Mouse (Mus musculus): Measurements from ENCODE around the gene Aldh3a1.

The Aldh3a1 gene

DNA sequence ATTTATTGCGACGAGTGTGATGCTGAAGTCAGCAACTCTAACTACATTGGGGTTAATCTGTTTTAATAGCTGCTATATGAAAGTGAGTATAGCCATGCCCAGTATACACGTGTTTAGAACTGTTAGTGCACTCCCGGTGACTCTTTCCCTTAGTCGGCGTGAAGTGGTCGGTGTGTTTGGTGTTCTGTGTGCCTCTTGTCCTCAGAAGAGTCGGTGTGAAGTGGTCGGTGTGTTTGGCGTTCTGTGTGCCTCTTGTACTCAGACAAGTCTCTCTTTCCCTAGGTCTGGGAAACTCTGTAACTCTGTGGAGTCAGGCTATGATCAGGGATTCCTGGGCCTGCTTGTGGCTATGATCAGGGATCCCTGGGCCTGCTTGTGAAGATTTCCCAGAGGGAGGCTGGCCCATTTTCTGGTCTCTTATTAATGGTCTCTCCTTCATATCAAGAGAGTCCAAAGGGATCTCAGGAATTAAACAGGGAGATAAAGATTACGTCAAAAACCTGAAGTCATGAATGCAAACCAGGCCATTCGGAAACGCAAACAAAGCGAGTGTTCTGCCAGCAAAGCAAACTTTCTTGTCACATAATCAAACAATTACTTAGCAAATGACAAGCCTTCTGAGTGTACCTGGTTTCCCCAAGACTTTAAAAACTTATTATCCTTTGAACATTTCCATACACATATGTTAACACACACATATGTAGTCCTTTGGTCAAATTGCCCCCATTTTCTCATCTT is 10.6 kb upstream of the Aldh3a1 start:
- DNase-seq (ENCODE audit: low read depth, low spot score) = no peak

DNA sequence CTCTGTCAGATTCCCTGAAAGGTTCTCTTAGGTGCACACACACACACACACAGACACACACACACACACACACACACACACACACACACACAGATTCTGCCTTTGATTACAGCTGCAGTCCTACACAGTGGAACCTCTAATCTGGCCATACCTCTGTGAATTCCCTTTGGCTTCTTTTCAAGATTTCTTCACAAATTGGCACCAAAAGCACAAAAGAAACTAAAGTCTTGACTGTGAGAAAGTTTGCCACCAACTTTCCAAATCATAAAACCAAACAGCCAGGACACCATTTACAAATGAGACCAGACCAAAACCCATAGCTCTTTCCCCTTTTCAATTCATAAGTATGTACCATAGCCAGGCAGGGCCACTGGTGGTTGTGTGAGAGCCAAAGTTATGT is 9.4 kb upstream of the Aldh3a1 start:
- DNase-seq (ENCODE audit: low read depth, low spot score) = no peak

DNA sequence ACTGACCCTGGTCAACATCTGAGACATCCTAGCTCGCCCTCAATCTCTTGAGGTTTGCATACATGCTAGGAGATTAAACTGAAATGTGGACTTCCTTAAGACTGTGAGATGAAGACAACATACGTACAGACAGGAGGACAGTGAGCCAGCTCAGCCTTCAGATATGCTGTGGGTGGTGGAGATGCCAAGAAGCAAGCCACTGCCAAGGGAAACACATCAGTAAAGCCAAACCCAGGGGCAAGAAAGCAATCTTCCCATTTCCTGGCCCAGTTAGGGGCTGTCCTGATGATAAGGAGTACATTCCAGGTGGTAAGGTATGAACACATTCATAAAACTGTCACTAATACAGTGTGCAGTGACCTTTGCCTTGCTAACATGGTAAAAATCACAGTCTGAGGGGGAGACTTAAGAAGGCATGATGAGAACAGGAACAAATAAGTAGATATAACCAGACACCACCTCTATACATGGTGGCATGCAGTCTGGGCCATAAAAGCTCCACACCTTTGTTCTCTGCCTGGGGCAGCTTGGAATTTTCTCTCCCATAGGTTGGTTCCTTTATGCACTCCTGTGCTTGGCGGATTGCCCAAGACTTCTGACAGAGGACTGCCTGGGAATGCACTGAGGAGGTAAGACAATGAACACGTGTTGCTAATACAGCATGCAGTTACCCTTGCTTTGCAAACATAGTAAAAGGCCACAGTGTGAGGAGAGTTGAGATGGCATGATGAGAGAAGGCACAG is 7.5 kb upstream of the Aldh3a1 start:
- no peak for DNase-seq (ENCODE audit: low read depth, low spot score)

DNA sequence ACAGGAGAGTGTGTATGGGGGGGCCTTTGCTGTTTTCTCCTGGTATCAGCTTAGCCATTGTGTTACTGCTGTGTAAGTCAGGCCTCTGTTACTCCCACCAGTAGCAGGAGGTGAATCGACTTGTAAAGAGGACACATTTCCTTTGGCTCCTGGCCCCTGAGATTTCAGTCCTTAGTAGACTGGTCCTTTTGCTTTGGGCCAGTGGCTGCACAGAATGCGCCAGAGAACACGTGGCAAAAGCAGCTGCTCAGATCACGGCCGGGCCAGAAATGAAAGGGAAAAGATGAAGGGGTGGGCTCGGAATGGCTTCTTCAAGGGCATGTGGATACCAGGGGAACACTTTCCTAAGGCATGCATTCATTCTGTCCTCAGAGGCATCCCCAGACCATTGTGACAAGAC is 5.2 kb upstream of the Aldh3a1 start:
- no peak for DNase-seq (ENCODE audit: low read depth, low spot score)

DNA sequence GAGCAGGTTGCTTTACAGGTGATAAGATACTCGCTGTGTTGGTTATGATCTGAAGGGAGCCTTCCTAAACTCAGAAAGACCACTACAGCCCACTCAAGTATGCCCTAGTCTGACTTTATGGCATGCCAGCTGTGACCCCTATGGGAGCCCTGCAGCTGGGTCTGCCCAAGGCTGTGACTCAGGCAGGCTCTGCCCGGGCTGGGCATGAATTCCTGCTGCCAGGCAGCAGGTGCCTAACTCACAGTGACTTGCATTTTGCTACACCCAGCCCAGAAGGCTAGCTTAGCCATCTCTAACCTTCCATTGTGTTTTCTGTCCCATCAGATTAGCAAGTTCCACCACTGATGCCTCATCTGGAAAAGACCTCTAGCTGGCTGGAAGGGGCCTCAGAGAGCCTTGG is 4.5 kb upstream of the Aldh3a1 start:
- no peak for DNase-seq (ENCODE audit: low read depth, low spot score)

DNA sequence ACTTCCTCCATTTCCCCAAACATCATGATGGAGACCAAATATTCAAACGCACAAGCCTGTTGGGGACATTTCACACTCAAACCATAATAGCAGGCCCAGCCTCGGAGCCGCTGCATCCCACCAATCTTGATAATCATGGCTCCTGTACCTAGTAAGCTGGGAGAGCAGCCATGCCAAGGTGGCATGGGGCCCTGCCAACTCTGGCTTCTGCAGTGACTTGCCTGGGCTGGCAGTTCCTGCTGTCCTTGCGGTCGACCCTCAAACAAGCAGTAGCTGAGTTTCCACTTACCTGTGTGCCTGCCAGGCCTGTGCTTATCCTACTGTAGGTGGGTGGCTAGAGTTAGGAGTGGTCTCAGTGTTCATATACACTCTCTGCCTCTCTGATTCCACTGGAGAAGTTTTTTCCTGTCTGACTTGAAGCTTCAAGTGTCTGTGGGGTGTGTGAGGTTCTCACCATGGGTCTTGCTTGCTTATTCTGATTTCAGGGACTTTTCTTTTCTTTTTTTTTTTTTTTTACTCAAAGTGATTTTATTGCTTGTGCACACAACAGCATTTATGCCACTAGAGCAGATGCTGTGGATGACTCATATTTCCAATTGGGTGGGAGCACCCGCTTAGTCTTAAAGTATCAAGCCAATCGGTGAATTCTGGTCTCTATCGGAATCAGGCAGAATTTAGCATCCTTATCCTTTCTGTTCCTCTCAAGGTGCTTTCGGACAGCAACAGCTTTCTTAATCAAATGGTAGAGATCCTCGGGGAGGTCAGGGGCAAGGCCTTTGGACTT is 2.0 kb upstream of the Aldh3a1 start:
- DNase-seq (ENCODE audit: low read depth, low spot score) = no peak

DNA sequence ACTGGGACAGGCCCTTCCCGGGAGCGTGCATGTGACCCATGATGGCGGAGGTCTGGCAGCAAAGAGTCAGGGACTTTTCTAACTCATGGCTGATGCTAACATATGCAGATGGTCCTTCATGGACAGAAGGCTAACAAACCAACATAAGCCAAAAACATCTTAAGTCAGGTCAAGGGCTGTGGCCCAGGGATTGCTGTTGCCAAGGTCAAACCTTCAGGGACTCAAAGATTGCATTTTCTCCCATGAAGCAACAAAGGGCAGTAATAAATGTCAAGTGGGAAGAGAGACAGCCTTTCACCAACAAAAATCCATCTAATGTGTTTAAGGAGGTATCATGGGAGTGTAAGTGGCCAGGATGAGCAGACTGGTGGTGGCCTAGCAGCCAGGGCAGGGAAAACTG is 1.2 kb upstream of the Aldh3a1 start:
- no peak for DNase-seq (ENCODE audit: low read depth, low spot score)

DNA sequence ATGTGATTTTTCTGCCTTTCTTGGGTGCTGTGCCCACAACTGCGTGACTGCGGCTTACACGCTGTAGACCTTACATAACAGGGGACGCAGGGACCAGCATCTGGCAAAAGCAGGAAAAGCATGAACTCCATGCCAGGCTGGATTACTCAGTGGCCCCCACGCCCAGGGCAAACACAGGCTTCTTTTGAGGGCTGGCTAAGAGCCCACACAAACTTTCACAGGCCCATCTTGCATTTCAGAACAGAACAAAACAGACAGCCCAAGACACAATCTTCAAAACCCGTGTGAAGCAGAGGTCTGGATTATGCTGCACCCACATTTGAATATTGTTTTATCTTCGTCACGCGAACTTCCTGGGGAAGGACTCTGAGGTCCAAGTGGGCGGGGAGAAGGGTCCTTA is 979 bp downstream of the Aldh3a1 start:
- DNase-seq (ENCODE audit: low read depth, low spot score) = no peak

DNA sequence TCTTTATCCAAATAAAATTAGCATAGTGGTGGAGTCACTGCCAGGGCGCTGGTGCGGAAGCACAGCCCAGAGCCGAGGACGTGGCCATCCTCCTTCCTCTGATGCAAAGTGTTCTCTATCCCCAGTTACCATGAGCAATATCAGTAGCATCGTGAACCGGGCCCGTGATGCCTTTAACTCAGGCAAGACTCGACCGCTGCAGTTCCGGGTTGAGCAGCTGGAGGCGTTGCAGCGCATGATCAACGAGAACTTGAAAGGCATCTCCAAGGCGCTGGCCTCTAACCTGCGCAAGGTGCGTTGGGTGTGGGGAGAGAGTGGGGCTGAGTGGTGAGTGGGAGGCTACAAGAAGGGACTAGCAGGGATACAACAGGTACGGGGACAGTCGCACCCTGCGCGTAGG is 4.8 kb downstream of the Aldh3a1 start:
- DNase-seq (ENCODE audit: low read depth, low spot score) = no peak

DNA sequence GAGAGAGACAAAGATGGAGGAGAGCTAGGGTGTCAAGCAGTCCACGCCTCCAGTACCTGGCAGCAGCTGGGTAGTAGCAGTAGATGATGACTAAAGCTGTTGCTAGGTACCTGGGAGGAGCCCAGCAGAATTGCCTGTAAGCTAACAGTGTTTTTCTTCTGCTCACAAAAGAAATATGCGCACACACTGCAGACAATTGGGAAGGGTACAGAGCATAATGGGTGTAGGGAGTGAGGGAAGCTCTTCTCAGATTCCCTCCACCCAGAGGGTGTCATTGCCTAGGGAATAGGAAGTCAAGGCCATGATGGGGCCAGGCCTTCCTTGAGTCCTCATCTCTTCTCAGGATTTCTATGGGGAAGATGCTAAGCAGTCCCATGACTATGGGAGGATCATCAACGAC is 8.6 kb downstream of the Aldh3a1 start:
- no peak for DNase-seq (ENCODE audit: low read depth, low spot score)

DNA sequence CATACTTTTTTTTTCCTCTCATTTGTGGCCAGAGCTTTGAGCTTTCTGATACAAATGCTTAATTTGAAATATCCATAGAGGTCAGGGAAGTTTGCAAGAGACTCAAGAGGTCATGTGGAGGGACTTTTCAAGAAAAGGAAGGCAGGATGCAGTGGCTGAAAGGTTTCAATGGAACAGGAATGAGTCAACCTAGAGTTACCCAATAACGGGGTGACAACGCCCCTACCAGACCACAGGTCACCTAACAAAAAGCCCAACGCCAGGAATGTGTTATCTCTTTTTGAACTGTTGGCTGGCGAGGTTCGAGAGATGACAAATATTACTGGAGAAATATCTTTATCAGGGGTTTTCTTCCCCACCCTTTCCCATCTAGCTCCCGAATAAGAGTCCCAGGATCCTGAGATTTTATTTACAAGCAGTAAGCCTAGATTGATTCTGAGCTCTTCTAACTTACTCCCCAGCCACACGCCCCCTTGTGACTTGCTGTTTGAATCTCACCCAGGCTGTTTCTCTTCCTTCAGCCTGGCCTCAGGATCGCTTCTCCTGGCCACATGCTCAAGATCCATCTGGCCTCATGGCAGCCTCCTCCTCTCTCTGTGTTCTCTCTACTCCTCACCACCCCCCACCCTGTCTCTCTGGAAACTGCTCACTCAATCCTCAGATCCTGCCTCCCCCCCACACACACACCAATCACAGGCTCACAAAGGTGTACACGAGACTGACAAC is 13.0 kb downstream of the Aldh3a1 start:
- DNase-seq (ENCODE audit: low read depth, low spot score) = no peak

DNA sequence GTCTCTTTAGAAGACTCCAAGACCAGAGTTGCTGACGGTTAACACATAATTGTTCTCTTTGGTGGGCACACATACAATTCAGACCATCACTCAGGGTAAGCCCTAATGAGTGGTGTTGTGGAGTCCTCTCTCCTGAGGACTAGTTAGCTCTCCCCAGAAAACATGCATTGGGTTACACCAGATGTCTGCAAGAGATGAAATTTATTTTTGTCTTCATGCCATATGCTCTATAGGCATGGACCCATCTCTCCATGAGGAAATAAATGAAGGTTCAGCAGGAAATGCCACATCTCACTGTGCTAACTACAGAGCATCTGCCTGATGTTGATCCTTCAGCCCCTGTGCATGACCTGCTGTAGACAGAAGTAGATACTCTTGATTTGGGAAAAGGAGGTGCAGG is 14.7 kb downstream of the Aldh3a1 start:
- no peak for DNase-seq (ENCODE audit: low read depth, low spot score)

DNA sequence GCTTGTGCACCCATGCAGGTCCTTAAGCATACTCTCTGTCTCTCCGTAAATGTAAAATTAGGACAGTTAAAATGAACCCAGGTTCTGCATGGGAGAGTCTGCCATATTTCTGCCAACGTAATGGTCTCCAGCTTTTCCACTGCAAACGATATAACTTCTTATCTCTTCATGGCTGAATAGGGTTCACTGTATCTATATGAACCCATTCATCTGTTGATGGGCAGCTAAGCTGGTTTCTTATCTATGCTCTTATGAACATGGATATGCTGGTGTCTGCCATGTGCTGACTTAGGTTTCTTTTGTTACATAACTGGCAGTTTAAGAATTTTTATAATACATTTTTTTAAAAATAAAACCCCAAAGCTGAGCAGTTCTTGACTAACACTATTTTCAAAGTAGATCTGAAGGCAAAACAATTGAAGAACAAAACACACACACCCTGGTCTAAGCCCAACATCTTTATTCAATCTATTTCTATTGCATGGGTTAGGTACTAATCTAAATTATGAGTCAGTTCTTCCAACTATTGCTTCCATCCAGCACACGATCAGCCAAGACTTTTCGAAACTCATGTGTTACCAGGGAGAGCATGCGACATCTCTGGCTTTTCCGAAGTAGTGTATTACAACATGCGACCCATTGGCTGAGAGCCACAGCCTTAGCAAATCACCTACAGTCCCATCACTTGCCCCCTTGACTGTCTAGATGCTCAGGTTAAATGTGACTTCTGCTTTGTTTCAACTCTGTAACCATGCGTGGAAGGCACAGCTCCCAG is 15.8 kb downstream of the Aldh3a1 start:
- no peak for DNase-seq (ENCODE audit: low read depth, low spot score)

DNA sequence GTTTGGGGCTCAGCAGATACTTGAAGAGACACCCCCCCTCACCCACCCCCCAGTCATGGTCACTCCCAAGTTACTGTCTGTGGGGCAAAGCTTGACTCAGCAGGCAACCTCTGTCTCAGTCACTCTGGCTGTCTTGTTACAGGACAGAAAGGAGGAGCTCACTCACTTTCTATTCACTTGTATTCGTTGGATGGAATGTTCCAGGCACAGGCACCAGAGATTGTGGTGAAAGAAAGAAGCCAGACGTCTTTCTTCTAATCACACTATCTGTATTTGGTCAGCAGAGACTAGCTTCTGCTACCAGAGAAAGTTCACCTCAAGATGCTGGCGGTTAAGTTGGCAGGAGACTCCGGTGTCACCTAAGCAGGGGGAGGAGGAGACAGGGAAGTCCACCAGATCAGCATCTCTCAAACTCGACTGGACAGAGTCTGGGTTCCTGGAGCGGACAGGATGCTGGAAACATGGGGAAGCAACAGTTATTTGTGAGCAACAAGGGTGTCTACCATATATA is 17.0 kb downstream of the Aldh3a1 start:
- DNase-seq (ENCODE audit: low read depth, low spot score) = no peak

DNA sequence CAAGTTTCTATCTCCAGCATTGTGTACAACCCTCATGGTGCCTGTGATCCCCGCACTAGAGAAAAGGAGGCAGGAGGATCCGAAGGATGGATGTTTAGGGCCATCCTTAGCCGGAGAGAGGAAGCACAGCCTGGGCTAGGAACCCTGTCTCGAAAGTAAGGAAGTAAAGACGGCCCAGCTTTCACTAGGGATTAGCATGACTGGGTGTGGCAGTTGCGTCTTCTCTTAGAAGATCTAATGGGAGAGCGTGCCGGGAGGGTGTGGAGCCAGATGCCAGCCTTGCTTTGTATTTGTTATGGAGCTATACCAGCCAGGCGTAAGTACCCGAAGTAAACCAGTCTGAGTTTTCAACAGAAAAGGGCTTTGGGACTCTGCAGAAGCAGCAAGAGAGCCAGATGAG is 17.6 kb downstream of the Aldh3a1 start:
- no peak for DNase-seq (ENCODE audit: low read depth, low spot score)

DNA sequence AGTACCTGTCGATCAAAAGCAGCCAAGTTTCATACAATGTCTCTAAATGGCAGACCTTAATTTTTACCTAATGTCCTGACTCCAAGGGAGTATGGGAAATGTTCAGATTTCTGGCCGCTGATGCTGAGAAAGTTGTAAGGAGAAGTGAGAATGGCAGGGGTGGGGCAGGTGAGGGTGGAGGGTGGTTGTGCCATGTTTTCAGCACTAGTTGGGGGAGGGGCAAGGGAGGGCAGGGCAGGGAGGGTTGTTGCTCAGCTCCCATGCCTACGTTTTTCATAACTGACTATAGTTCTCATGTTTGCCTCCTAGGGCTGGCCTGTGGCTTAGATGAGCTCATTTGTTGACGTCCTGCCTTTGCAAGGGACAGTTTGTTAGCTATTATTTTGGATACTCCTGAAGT is 18.2 kb downstream of the Aldh3a1 start:
- no peak for DNase-seq (ENCODE audit: low read depth, low spot score)

DNA sequence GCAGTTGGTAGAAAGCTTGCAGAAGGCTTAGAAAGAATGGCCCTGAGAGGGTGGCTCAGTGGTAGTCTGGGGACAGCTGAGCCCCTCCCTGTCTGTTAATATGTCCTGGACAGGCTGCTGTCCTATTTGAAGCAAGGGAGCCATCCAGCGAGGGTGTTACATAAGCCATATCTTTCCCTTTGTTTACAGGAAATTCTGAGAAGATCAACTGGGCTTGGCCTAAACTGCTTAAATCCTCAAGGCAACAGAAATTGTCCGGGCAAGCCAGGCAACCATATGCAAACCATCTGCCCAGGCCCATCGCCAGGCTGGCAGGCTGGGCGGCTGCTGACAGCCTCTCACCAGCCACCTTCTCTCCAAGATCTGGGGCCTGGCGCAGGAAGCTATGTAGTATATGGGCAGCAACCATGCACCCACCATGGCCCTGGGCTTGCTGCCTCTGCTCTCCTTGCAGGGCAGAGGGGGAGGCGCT is 18.6 kb downstream of the Aldh3a1 start:
- no peak for DNase-seq (ENCODE audit: low read depth, low spot score)

DNA sequence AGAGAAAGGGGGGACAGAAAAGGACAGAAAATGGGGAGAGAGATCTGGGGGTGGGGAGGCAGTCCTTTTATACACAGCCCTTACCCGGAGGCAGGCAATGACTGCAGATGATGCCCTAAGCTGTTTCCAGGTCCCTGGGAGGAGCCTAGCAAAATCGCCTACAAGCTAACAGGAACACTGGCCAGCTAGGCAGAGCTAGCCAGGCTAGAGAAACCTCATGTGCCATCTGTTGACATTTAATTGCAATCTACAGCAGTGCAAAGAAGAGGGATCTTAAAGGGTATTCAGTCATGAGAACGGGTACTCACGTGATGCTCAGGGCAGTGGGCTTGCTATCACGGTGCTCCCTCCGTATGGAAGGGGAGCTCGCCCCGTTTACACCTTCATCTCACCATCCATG is 20.5 kb downstream of the Aldh3a1 start:
- no peak for DNase-seq (ENCODE audit: low read depth, low spot score)

DNA sequence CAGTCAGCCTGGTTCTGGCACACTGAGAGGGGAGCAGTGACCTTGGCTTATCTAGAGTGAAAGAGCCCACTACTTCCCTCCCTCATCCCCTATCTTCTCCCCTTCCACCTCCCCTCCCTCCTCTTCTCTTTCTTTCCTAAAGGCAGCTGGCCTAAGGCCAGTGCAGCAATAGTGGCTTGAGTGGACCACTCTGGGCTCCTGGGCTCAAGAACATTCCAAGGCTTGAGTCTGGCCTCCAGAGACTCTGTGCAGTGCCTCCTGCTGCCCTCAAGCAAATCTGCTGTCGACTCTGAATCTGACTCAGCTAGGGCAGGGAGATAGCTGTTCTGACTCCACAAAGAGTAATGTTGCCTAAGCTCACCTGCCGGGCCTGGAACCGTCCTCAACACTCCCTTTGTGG is 21.1 kb downstream of the Aldh3a1 start:
- no peak for DNase-seq (ENCODE audit: low read depth, low spot score)

DNA sequence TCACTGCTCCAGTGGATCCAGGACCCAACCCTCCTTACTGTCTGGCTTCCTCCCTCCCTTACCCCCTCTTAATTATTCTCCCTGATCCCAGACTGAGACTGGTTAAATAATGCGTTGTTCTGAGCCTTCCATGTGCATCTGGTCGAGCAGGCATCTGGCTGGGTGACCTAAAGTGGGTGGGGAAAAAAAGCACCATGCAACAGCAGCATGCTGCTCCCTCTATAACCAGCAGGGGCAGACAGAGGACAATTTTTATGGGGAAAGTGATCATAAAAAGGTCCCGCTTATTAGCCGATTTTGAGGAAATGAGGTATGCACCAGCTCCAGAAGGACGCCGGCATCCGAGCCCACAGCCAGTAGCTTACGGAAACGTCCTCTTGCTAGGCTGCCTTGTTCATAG is 24.0 kb downstream of the Aldh3a1 start:
- DNase-seq (ENCODE audit: low read depth, low spot score) = no peak

DNA sequence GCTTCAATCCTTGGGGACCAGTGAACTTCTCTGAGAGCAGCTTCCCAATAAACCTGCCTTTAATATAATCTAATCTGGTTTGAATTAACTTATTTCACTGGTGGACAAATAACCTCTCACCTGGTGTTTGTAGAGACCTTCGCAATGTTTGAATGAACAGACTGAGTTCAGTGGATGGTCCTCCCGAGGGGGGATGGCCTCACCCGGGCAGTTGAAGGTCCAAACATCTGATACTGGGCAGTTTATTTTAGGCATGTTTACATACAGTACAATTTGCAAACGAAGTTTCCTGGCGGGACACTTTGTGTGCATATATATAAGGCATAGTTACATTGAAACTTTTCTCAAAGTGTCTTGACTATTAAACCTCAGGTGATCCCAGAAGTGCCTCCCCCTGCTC is 26.8 kb downstream of the Aldh3a1 start:
- no peak for DNase-seq (ENCODE audit: low read depth, low spot score)
